Mouse (Mus musculus) olfactory bulb, adult 2 months (tissue): Measurements from ENCODE around the gene Ociad2. TPM values are rescaled to one million over a fixed set of nuclear protein-coding genes. Genes with fewer than 3 reads are reported as not detected.

Experiments used
- H3K27ac ChIP-seq: fragments of 200-500 bp; 2 replicates; pipeline ENCODE4 v1.5.1; 2012; ENCODE audit warnings: low read depth, low read length; ENCODE audit not compliant: insufficient read depth
- H3K4me1 ChIP-seq: fragments of 200-500 bp; 2 replicates; pipeline ENCODE4 v1.6.1; 2012; ENCODE audit warnings: low read length; ENCODE audit not compliant: control insufficient read depth, insufficient read depth
- H3K4me3 ChIP-seq: fragments of 200-500 bp; 2 replicates; pipeline ENCODE4 v1.5.1; 2012; ENCODE audit warnings: mild to moderate bottlenecking, low read depth, low read length, moderate library complexity; ENCODE audit not compliant: insufficient read depth
- CTCF ChIP-seq: fragments of 200-500 bp; IDR thresholded peaks from 2 replicates; pipeline ENCODE4 v1.5.1; 2012; ENCODE audit warnings: low read depth, mild to moderate bottlenecking, low read length, moderate library complexity; ENCODE audit not compliant: insufficient read depth
- POLR2A ChIP-seq: fragments of 200-500 bp; IDR thresholded peaks from 2 replicates; pipeline ENCODE4 v1.6.1; 2012; ENCODE audit warnings: mild to moderate bottlenecking, low read depth, low read length, moderate library complexity; ENCODE audit not compliant: insufficient read depth
- WGBS: fragments of 180-500 bp; shearing (Covaris S2); methylation state at CpG from one replicate; pipeline ENCODE4 v1.1.7; 2018; 5-methylcytosine and 5-hydroxymethylcytosine counted together
- polyA plus RNA-seq: library from polyadenylated mRNA; stranded (reverse); fragments of >200 nt; gene quantifications from 2 replicates; pipeline ENCODE4 v1.2.4, GENCODE M21; 2012; ENCODE audit warnings: low replicate concordance; ENCODE audit not compliant: missing spikeins, insufficient read depth, insufficient read length

Ociad2 gene
- polyA plus RNA-seq, 1 experiment = 451 TPM

DNA sequence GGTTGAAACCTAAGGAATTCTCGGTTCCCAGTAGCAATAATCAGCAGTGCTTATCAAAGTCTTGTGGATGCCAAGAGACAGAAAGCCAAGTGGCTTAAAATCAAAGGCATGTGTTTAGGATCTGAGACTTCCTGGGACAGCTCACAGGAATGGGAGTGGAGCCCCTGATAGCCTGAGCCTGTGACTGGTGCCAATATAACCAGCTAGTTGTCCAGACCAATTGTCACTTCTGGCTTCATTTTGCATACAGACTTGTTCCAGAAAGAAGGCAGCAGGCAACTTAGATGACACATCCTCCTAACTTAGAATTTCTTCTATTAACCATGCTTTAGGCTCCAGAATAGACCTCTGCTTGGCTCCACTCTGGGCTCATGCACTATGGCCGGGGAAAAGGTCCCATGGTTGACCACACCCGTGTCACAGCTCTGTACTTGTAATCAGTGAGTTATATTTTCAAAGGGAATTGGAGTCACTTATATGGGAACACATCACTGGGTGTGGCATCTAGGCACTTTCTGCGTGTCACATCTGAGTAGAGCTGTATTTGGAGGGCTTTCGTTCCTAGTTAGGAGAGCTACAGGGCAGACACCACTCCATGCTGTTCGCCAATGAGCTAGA, 18.4 kb upstream of the Ociad2 start:
- TF ChIP-seq CTCF (no peak), POLR2A (no peak)
- 58% methylated on average over 6 of the region's 6 CpGs for WGBS
- Histone ChIP-seq H3K4me1 (peaks cover 13% of the 10 kb centered on the region), H3K4me3 (no peak overlapping the region), H3K27ac (peak overlapping the region; percentile 23)

DNA sequence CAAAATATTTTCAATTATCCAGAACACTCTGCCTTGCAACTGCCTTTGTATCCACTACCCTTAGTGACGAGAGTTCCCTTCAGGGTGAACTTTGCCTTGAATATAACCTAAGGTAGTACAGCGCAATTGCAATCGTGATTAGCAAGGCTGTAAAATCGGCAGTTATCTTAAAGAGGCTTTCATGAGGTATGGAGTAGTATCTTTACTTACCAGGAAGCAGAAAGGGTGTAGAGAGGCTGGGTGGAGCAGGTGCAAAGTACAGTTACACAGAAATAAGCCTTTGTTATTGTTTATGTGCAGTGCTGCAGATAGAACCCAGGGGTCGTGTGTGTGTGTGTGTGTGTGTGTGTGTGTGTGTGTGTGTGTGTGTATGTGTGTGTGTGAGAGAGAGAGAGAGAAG, 14.6 kb upstream of the Ociad2 start:
- Histone ChIP-seq H3K27ac (no peak overlapping the region), H3K4me3 (no peak overlapping the region), H3K4me1 (peaks cover 13% of the 10 kb centered on the region)
- TF ChIP-seq POLR2A = no peak
- TF ChIP-seq CTCF = no peak
- 76% methylated on average over 5 of the region's 5 CpGs for WGBS

DNA sequence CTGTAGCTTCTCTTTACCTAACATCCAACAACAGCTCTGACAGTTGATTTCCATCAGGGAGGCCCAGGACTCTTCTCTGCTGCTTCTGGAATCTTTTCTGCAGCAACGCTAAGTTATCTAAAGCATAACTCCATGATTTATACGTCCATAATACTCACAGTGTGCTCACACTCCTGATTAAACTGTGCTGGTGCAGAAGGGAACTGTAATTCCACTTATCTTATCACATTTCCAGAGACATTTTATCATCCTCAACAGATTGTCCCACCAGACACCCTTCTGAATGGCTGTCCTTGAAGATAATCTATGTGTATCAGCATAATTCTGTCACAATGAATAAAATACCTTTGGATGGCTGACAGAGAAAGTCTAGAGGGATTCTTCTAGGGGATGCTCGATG, 13.2 kb upstream of the Ociad2 start:
- WGBS = 84% methylated on average over 3 of the region's 3 CpGs
- Histone ChIP-seq H3K4me1 (peaks cover 5% of the 10 kb centered on the region; the same call in 1 of the 2 replicates), H3K4me3 (no peak overlapping the region), H3K27ac (no peak overlapping the region)
- TF ChIP-seq CTCF = no peak
- no peak for TF ChIP-seq POLR2A

DNA sequence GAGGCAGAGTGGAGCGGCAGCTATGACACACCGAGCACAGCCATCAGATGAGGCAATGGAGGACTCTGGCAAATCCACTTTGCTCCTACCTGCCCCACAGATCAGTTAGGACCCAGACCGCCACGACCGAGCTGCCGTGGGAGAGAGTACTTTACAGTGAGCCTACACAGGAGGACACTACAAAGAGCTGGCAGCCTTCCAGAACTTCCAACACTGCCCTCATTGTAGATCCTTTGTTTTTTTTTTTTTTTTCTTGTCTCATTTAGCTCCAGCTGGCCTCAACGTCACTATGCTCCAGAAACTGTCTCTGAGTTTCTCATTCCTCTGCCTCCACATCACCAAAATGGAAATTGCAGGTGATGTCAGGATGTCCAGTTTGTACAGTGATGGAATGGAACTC, 12.7 kb upstream of the Ociad2 start:
- Histone ChIP-seq H3K27ac (no peak overlapping the region), H3K4me3 (no peak overlapping the region), H3K4me1 (peaks cover 5% of the 10 kb centered on the region; the same call in 1 of the 2 replicates)
- TF ChIP-seq POLR2A (no peak), CTCF (no peak)
- 59% methylated on average over 7 of the region's 7 CpGs for WGBS

DNA sequence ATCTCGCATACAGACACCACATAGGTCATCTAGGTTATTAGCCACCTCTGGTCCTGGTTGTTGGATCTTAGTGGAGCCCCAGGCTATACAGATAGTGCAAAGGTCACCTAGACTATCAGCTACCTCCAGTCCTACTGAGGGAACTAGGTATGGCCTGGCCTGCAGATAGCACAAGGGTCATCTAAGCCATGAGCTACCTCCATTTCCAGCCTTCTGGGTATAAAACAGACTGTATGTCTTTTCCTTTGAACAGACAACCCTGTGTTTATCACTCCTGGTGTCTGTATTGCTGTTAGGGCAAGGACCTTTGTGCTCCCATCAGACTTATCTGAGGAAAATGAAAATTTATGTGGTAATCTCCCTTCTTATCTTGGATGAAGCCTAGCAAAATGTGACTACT, 11.0 kb upstream of the Ociad2 start:
- 98% methylated on average over 1 of the region's 1 CpGs for WGBS

DNA sequence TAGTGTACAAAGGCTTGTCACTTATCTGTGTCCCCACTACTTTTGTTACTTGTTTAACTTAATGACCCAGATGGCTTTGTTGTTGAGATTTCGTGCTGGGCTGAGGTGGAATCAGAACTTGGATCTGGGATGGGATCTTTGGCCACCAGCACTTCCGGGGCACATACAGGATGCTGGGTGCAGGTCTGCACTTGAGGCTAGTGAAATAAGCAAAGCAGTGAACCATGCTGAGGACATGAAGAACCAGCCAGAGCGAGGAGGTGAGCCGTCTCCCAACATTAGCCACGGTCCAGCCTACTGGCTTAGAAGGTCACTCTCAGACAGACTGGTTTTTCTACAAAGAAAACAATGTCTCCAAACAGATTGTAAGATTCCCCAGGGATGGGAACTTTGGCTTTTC, 8.7 kb upstream of the Ociad2 start:
- Histone ChIP-seq H3K27ac (no peak overlapping the region), H3K4me3 (no peak overlapping the region), H3K4me1 (peaks cover 7% of the 10 kb centered on the region; the same call in 1 of the 2 replicates)
- TF ChIP-seq POLR2A (no peak), CTCF (no peak)
- WGBS = 70% methylated on average over 5 of the region's 5 CpGs

More for the DNA sequence above, 11.0 kb upstream of the Ociad2 start:
- Histone ChIP-seq H3K27ac (no peak overlapping the region), H3K4me3 (no peak overlapping the region), H3K4me1 (peaks cover 5% of the 10 kb centered on the region; the same call in 1 of the 2 replicates)
- TF ChIP-seq POLR2A = no peak
- no peak for TF ChIP-seq CTCF

DNA sequence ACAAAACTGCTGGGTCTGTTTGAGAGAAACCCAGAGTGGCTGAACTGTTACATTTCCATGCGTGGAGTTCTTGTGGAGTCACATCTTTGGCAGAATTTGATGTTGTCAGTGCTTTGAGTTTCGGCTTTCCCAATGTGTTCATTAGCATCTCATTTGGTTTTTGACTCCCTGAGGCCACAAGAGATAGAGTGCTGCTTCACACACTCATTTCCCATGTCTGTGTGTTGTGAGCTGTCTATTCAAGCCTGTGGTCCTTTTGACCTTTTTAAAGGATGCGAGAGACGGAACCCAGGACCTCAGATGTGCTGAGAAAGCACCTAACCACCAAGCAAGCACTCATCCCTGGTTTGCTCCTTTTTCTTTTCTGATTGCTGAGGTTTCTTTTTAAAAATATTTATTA, 4.4 kb upstream of the Ociad2 start:
- H3K27ac ChIP-seq = peak overlapping the region; percentile 98; the same call in 1 of the 2 replicates
- no peak overlapping the region for H3K4me3 ChIP-seq
- 84% methylated on average over 4 of the region's 4 CpGs for WGBS
- H3K4me1 ChIP-seq = peaks cover 25% of the 10 kb centered on the region
- TF ChIP-seq CTCF = no peak
- no peak for TF ChIP-seq POLR2A

DNA sequence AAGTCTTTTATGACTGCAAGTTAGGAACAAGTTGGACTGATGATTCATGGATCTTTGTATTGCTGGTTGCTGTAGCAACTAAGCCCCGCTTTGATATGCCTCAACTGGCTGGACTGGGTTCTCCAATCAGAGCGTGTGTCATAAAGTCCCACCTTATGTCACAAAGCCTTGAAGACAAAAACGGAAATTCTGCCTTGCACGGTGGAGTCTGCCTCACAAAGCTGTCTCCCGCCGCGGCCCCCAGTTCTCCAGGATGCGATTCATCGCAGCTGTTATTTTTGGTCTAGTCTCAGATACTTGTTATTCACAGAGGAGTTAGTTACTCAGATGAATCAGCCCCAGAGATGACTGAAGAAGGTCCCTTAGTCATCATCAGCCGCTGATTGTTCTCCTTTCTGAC, 3.5 kb upstream of the Ociad2 start:
- no peak for TF ChIP-seq POLR2A
- TF ChIP-seq CTCF = no peak
- H3K4me1 ChIP-seq = peaks cover 32% of the 10 kb centered on the region
- no peak overlapping the region for H3K4me3 ChIP-seq
- WGBS = 23% methylated on average over 10 of the region's 10 CpGs
- peak overlapping the region; percentile 98 for H3K27ac ChIP-seq

DNA sequence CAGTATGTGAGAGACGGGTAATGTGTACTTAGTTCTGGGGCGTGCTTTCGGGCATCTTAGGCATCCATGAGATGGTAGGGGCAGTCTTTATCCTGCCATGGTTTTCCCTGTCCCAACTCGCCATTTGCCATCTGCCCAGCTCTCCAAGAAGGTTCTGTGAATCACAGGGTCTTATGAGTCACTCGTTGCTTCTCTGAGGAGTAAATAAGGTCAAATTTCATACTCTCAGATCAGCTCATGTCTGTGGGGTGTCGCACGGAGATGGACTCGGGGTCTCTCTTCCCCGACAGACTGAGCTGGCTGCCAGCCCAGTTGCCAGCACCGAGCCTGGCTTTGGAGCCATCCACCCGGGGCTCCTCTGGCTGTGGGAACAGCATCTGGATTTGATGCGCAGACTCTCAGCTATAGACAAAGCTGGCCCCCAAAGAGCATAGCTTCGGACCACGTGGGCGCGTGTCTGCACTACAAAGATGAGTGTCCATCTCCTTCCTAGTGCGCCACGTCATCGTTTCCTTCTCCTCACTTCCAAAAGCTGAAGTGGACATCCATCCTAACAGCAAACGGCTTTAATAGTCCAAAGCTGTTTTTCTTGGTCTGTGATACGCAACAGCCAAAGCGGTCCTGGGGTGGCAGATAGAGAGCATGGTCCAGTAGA, 2.0 kb upstream of the Ociad2 start:
- H3K4me3 ChIP-seq = no peak overlapping the region
- WGBS = 69% methylated on average over 22 of the region's 22 CpGs
- peaks cover 36% of the 10 kb centered on the region for H3K4me1 ChIP-seq
- TF ChIP-seq CTCF = no peak
- TF ChIP-seq POLR2A = no peak
- peak overlapping the region; percentile 64 for H3K27ac ChIP-seq
